Mouse (Mus musculus): Measurements from ENCODE around the gene Tbc1d8. TPM values are rescaled to one million over a fixed set of nuclear protein-coding genes. Genes with fewer than 3 reads are reported as not detected.

Gene Tbc1d8
- polyA plus RNA-seq, 1 experiment from 2014 or later, result 10.6 TPM

DNA sequence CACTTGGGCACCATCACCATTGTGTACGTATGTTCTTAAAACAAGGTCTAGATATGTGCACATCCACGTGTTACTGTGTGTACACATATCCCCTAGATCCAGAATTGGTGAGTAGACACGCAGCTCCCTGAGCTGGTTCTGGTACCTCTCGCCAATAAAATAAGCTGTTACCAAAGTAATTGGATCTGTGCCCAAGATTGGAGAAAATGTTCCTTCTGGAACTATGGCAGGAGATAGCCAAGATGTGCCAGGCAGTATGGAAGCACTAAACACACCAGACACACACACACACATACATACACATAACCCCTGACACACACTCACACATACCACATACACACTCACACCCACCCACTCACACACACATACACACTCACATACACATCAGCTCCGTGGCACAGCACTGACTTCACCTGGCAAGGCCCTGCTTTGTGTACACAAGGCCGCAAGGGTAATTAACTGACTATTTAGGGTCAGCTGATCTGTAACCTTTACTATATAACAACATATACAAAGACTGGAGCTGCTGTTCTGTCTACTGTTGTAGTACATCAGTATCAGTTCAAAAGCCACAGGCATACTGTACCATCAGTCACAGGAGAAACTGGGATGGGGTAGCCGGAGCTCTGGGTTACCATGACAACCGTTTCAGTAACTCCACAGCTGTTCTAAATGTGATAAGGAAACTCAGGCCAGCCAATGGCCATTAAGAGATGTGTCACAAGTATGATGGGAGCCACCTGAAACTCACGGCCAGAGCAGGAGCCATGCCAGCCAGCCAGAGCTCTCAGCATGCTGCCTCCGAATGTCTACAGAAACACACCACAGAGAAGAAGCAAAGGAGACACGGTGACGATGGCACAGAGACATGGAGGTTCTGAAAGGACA, 38.6 kb downstream of the Tbc1d8 start:
- Histone ChIP-seq H3K9ac (no peak overlapping the region), H3K4me1 (replicated peaks) (peaks cover 18% of the 10 kb centered on the region), H3K9me3 (no peaks in the 10 kb centered on the region), H3K4me3 (no peak overlapping the region), H3K36me3 (no peaks in the 10 kb centered on the region), H3K4me2 (no peak overlapping the region), H3K27me3 (no peaks in the 10 kb centered on the region), H3K27ac (replicated peaks) (no peak overlapping the region)
- 78% methylated on average over 12 of the region's 12 CpGs for WGBS
- 0 out of 2 replicates have a peak, but pooled peaks have one; percentile 32 for ATAC-seq (ENCODE audit: low read depth)

DNA sequence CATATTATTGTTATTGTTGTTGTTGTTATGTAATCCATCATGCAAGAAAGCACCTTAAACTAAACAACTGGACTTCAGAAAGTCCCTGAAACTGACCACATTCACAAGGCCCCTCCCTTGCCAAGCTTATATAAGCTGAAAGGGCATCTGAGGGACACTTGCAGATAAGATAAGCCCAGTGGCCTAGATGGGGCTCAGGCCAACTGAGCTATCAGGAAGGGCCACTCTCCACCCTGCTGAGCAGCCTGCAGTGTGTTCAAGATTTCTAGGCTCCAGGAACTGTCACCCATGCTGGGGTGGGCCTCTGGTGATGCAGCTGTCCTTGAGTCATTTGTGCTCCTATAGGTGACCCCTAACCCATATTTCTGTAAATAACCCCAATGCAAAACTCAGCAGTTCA, 39.9 kb downstream of the Tbc1d8 start:
- Histone ChIP-seq H3K9me3 (no peaks in the 10 kb centered on the region), H3K27me3 (no peaks in the 10 kb centered on the region), H3K4me3 (no peak overlapping the region), H3K36me3 (no peaks in the 10 kb centered on the region), H3K27ac (replicated peaks) (no peak overlapping the region), H3K9ac (no peak overlapping the region), H3K4me2 (no peak overlapping the region), H3K4me1 (replicated peaks) (peaks cover 14% of the 10 kb centered on the region)
- ATAC-seq (ENCODE audit: low read depth), result no peak

DNA sequence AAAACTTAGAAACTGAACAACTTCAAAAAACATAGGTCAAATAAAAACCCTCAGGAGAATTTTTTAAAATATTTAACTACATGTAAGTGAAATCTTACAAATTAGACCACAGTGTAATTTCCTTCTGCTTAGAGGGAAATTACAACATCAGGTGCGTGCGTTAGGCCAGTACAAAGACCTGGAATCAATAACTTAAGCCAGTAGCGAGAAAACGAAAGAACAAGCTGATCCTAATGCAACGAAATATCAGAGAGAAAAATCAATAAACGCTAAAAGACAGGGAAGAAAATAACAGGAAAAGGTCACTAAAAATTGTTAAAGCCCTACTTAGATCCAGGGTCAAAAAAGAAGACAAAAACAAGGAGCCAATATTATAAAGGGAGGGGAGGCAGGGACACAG, 44.3 kb downstream of the Tbc1d8 start:
- 84% methylated on average over 6 of the region's 6 CpGs for WGBS
- no peak overlapping the region for H3K4me3 ChIP-seq
- H3K27ac ChIP-seq (replicated peaks), result no peak overlapping the region
- no peaks in the 10 kb centered on the region for H3K27me3 ChIP-seq
- ATAC-seq (ENCODE audit: low read depth), result no peak
- H3K9ac ChIP-seq, result no peak overlapping the region
- no peaks in the 10 kb centered on the region for H3K36me3 ChIP-seq
- no peak overlapping the region for H3K4me2 ChIP-seq
- H3K4me1 ChIP-seq (replicated peaks), result no peaks in the 10 kb centered on the region
- no peaks in the 10 kb centered on the region for H3K9me3 ChIP-seq

DNA sequence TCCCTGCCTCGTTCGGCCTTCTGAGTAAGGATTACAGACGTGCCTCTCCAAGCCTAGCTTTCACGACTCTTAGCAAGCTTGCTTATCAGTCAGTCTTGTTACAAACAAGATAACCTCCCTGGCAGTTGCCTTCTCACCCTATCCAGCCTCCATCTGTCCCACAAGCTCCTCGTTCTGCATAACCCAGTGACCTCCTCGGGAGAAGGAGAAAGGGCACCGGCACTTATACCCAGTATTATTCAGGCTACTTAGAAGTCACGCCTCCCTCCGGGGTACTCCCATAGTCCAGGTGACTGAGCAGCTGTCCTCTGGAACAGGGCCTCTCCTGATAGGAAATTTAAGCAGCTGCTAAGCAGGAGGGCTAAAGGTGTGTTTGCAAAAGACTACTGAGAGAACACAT, 48.5 kb downstream of the Tbc1d8 start:
- Histone ChIP-seq H3K27ac (replicated peaks) (no peak overlapping the region), H3K4me1 (replicated peaks) (no peaks in the 10 kb centered on the region), H3K36me3 (no peaks in the 10 kb centered on the region), H3K9me3 (no peaks in the 10 kb centered on the region), H3K27me3 (no peaks in the 10 kb centered on the region), H3K9ac (no peak overlapping the region), H3K4me2 (no peak overlapping the region), H3K4me3 (no peak overlapping the region)
- 75% methylated on average over 9 of the region's 9 CpGs for WGBS
- no peak for ATAC-seq (ENCODE audit: low read depth)

DNA sequence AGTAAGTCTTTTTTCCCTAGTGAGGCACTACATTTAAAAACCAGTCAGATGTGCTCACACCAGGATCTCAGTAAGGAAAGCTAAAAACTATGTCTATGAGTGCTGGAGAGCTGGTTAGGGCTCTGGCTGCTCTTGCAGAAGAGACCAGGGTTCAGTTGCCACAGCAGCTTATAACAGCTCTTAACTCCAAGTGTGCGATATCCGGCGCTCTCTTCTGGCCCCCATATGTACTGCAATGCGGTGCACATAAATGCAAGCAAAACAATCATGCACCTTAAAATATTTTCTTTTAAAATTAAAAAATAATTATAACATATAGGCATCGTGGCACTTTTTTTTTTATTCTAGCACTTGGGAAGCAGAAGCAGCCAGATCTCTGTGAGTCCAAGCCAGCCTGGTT, 49.5 kb downstream of the Tbc1d8 start:
- Histone ChIP-seq H3K27ac (replicated peaks) (no peak overlapping the region), H3K4me2 (no peak overlapping the region), H3K9ac (no peak overlapping the region), H3K4me1 (replicated peaks) (no peaks in the 10 kb centered on the region), H3K36me3 (no peaks in the 10 kb centered on the region), H3K4me3 (no peak overlapping the region), H3K27me3 (no peaks in the 10 kb centered on the region), H3K9me3 (no peaks in the 10 kb centered on the region)
- 92% methylated on average over 5 of the region's 5 CpGs for WGBS
- ATAC-seq (ENCODE audit: low read depth), result no peak

DNA sequence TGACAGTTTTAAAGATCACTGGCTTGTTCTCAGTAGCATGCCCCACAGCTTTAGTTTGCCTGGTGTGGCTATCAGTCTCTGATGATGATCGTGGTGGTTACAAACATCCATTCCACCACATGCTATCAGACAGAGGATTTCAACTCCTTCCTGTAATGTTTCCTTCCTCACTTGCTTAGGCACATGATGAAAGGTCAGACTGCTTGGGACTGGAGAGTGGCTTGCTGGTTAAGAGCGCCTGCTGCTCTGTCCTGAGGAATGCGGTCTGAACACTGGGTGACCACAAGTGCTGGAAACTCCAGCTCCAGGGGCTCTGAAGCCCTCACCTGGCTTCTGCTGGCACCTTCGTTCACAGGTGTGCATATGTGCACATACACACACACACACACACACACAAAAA, 50.3 kb downstream of the Tbc1d8 start:
- H3K27me3 ChIP-seq, result no peaks in the 10 kb centered on the region
- H3K4me1 ChIP-seq (replicated peaks), result no peaks in the 10 kb centered on the region
- H3K4me2 ChIP-seq, result no peak overlapping the region
- no peak overlapping the region for H3K27ac ChIP-seq (replicated peaks)
- WGBS, result 88% methylated on average over 4 of the region's 4 CpGs
- no peak overlapping the region for H3K9ac ChIP-seq
- no peak overlapping the region for H3K4me3 ChIP-seq
- H3K9me3 ChIP-seq, result no peaks in the 10 kb centered on the region
- no peak for ATAC-seq (ENCODE audit: low read depth)
- no peaks in the 10 kb centered on the region for H3K36me3 ChIP-seq

DNA sequence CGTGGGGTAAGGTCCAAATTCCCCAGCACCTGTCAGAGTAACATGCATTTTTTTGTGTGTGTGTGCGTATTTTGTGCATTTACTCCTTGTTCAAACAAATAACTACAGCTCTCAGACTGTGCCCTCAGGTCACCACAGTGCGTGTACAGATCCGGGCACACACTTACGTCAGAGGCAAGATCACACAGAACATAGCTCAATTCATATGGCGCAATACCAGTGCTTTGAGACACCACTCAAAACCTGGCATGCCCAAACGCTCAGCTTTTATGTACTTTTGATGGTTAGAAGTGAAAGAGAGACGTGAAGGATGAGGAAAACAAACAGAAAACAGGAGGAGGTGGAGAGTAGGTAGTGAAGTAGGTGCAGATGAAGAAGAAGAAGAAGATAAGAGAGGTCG, 53.1 kb downstream of the Tbc1d8 start:
- Histone ChIP-seq H3K27me3 (no peaks in the 10 kb centered on the region), H3K9ac (no peak overlapping the region), H3K4me1 (replicated peaks) (no peaks in the 10 kb centered on the region), H3K9me3 (no peaks in the 10 kb centered on the region), H3K36me3 (no peaks in the 10 kb centered on the region), H3K4me2 (no peak overlapping the region), H3K27ac (replicated peaks) (no peak overlapping the region), H3K4me3 (no peak overlapping the region)
- ATAC-seq (ENCODE audit: low read depth), result no peak
- 92% methylated on average over 9 of the region's 9 CpGs for WGBS

DNA sequence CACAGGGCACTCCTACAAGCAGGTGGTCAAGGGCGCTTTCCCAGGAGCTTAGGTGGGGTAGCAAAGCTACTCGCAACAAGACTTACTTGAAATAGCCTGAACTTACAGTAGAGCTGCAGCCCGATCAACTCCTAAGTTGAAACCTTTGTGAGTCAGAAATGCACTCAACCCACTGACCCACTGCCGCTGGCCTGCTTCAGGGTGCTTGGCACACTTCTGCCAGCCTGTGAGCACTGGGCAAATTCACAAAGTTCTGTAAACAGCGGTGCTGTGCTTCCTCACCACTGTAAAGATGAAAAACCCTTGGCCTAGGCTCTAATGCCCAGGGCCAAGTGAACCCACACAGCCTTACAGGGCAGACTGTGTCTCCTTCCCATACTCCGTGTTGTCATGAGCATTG, 57.6 kb downstream of the Tbc1d8 start:
- Histone ChIP-seq H3K27ac (replicated peaks) (no peak overlapping the region), H3K36me3 (no peaks in the 10 kb centered on the region), H3K4me2 (no peak overlapping the region), H3K4me1 (replicated peaks) (peaks cover 6% of the 10 kb centered on the region), H3K9ac (no peak overlapping the region), H3K27me3 (no peaks in the 10 kb centered on the region), H3K9me3 (no peaks in the 10 kb centered on the region), H3K4me3 (no peak overlapping the region)
- ATAC-seq (ENCODE audit: low read depth), result no peak
- WGBS, result 95% methylated on average over 6 of the region's 6 CpGs

DNA sequence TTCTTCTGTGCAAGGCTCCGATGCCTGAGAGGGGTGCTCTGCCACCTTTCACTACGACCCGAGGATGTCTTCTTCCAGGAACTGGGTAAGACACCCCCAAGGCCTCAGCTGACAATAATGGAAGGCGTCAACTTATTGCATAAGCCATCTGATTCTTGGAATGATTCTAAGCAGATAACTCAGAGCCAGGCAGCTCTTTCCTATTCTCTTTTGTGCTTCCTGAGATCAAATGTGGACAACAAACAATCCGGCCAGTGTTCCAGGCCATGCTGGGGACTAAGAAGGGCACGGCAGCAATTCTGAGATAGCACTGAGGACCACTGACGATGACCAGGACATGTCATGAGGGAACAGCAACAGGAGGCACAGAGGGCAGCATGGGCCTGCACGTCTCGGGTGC, 59.7 kb downstream of the Tbc1d8 start:
- no peak overlapping the region for H3K27ac ChIP-seq (replicated peaks)
- no peak for ATAC-seq (ENCODE audit: low read depth)
- no peaks in the 10 kb centered on the region for H3K27me3 ChIP-seq
- peaks cover 6% of the 10 kb centered on the region for H3K4me1 ChIP-seq (replicated peaks)
- H3K4me2 ChIP-seq, result no peak overlapping the region
- H3K9ac ChIP-seq, result no peak overlapping the region
- no peak overlapping the region for H3K4me3 ChIP-seq
- WGBS, result 85% methylated on average over 9 of the region's 9 CpGs
- no peaks in the 10 kb centered on the region for H3K36me3 ChIP-seq
- H3K9me3 ChIP-seq, result no peaks in the 10 kb centered on the region

DNA sequence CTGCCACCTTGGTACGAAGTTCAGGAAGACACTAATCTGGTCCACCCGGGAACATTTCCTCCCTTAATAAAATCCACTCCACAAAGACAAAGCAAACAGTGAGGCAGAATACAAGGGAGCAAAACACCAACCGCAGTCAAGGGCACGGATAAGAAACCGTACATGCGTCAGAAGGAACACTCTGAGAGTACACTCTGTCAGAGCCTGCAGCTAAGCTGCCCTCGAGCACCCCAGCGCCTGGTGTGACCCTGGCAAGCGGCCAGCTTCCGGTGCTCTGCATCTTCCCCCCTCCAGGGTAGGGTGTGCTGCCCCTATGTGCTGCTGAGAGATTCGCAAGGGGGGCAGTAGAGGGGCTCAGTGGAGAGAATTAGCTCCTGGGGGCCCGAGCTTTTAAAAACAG, 60.7 kb downstream of the Tbc1d8 start:
- H3K27me3 ChIP-seq, result no peaks in the 10 kb centered on the region
- 0 out of 2 replicates have a peak overlapping the region, but pooled peaks have one; percentile 20 for H3K27ac ChIP-seq (replicated peaks)
- no peak for ATAC-seq (ENCODE audit: low read depth)
- no peak overlapping the region for H3K4me2 ChIP-seq
- H3K9me3 ChIP-seq, result no peaks in the 10 kb centered on the region
- no peak overlapping the region for H3K4me3 ChIP-seq
- H3K9ac ChIP-seq, result no peak overlapping the region
- WGBS, result 40% methylated on average over 12 of the region's 12 CpGs
- H3K36me3 ChIP-seq, result no peaks in the 10 kb centered on the region
- peaks cover 6% of the 10 kb centered on the region for H3K4me1 ChIP-seq (replicated peaks)

DNA sequence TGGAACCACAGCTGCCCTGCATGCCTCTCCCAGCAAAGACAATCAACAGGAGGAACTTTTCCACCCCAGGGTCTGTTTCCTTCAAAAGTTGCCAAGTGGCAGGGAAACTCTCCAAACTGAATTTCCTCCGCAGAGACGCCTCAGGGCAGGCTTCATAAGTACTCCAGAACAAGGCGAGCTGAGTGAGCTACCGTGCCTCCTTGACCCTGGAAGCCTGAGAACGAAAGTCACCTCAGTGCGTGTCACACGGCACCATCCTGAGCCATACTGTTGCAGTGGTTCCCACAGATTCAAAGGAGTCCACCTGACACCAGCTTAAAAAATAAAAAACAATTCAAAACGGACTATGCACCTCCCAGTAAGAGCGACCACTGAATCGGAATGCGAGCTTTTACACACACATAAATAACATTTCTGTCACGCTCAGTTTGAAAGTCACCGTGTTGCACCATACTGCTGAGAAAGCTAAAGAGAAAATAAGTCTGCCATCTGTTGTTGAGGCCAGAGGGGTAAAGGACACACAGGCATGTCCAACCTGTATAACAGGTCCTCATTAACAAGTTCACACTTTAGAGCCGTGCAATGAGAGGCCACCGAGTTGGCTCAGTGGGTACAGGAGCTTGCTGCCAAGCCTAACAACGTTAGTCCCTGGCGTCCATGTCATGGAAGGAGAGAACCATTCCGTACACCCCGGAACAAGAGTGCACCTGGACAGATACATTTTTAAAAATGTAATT, 68.3 kb downstream of the Tbc1d8 start:
- Histone ChIP-seq H3K27me3 (no peaks in the 10 kb centered on the region), H3K36me3 (no peaks in the 10 kb centered on the region), H3K27ac (replicated peaks) (no peak overlapping the region), H3K4me3 (no peak overlapping the region), H3K4me2 (no peak overlapping the region), H3K9ac (no peak overlapping the region), H3K4me1 (replicated peaks) (peaks cover 16% of the 10 kb centered on the region), H3K9me3 (no peaks in the 10 kb centered on the region)
- ATAC-seq (ENCODE audit: low read depth), result no peak
- WGBS, result 60% methylated on average over 19 of the region's 19 CpGs

DNA sequence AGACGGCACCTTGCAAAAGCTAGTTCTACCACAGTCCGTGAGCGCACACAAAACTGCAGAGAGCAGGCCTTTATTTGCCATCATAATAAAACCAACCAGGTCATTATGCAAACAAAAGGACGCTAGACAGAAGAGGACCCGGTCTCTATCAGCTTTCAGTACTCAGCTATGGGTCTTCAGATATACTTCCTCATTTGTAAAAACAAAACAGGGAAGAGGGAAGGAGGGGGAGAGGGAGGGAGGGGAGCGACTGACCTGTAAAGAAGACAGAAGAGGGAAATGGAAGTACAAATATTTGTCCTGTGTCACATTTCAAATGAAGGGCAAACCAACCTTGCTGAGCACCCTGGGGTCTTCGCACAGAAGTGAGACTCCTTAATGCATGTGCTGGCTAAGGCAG, 69.9 kb downstream of the Tbc1d8 start:
- Histone ChIP-seq H3K4me1 (replicated peaks) (peaks cover 16% of the 10 kb centered on the region), H3K4me3 (no peak overlapping the region), H3K27me3 (no peaks in the 10 kb centered on the region), H3K27ac (replicated peaks) (no peak overlapping the region), H3K9ac (no peak overlapping the region), H3K36me3 (no peaks in the 10 kb centered on the region), H3K9me3 (no peaks in the 10 kb centered on the region), H3K4me2 (no peak overlapping the region)
- ATAC-seq (ENCODE audit: low read depth), result no peak
- WGBS, result 55% methylated on average over 7 of the region's 7 CpGs
